Mouse (Mus musculus) megakaryocyte-erythroid progenitor cell, adult 5-6 weeks (primary cell): ENCODE measurements around the gene Gm13030. TPM values are rescaled to one million over a fixed set of nuclear protein-coding genes. Genes with fewer than 3 reads are reported as not detected.
"Not testable (repeated sequence)": the region's sequence is repeated elsewhere in the genome, so short reads cannot be mapped to it uniquely, and the experiment has no call there.

ENCODE experiments used
- ATAC-seq: replicated peaks from 2 replicates; pipeline ENCODE4 v1.8.0; 2016; ENCODE audit warnings: mild to moderate bottlenecking, inconsistent platforms; ENCODE audit not compliant: severe bottlenecking, poor library complexity, low FRiP score, low TSS enrichment
- total RNA-seq, 2 experiments: library from RNA; stranded (forward) in 1 of 2; stranded (reverse) in 1 of 2; fragments of 200-1000, 215-1000 nt in 1 of 2; fragments of >200 nt in 1 of 2; fragmentation: Nextera tagmentation in 1 of 2; gene quantifications; 2 replicates each; pipeline ENCODE4 v1.2.3; 2014 to 2017

The Gm13030 gene
- total RNA-seq, 2 experiments from 2014 or later, result not detected

DNA sequence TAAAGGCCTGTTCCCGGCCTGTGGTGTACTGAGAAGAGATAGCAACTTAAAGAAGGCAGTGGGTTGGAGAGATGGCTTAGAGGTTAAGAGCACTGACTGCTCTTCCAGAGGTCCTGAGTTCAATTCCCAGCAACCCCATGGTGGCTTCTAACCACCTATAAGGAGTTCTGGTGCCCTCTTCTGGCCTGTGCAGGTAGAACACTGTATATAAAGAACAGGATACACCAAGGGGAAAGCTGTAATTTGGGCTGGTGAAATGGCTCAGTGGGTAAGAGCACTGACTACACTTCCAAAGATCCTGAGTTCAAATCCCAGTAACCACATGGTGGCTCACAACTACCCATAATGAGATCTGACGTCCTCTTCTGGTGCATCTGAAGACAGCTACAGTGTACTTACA is 49.6 kb downstream of the Gm13030 start:
- not testable (repeated sequence) for ATAC-seq

DNA sequence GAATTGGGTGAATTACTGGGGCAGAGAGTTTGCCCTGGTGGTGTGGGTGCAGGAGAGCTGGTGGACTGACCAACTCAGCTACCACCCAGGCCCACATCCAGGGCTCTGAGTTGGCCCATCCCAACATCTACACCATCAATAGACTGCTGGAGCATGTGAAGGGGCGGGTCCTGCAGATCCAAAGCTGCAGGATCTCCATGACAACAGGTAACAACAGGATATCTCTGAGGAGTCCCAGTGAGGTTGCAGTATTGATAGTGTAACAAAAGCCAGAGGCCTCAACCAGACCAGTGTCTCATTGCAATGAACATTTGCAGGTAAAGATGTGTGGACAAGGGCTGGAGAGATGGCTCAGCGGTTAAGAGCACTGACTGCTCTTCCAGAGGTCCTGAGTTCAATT is 52.7 kb downstream of the Gm13030 start:
- no peak for ATAC-seq

Other genes with a start within 250 kb of the Gm13030 start
- gene Vwa5b1, start 238.1 kb downstream of the Gm13030 start, total RNA-seq (2014; fragmentation: Nextera tagmentation), result not detected in 2 replicates
- 0.61 TPM in 1 of 2 replicates, not detected in the other for gene Vwa5b1, start 238.1 kb downstream of the Gm13030 start, total RNA-seq (2017)
- gene Pla2g2c, start 149.2 kb downstream of the Gm13030 start, total RNA-seq (2014; fragmentation: Nextera tagmentation), result not detected in 2 replicates
- not detected in 2 replicates for gene Pla2g2c, start 149.2 kb downstream of the Gm13030 start, total RNA-seq (2017)
- gene Ubxn10, start 136.8 kb downstream of the Gm13030 start, total RNA-seq (2014; fragmentation: Nextera tagmentation), result not detected in 2 replicates
- gene Ubxn10, start 136.8 kb downstream of the Gm13030 start, total RNA-seq (2017), result not detected in 2 replicates
- gene Pla2g2f, start 116.3 kb downstream of the Gm13030 start, total RNA-seq (2014; fragmentation: Nextera tagmentation), result not detected in 2 replicates
- not detected in 2 replicates for gene Pla2g2f, start 116.3 kb downstream of the Gm13030 start, total RNA-seq (2017)
- gene Pla2g2d, start 98.2 kb downstream of the Gm13030 start, total RNA-seq (2014; fragmentation: Nextera tagmentation), result not detected in 2 replicates
- gene Pla2g2d, start 98.2 kb downstream of the Gm13030 start, total RNA-seq (2017), result not detected in 2 replicates
- gene Pla2g5, start 10.5 kb downstream of the Gm13030 start, total RNA-seq (2014; fragmentation: Nextera tagmentation), result not detected in 2 replicates
- gene Pla2g5, start 10.5 kb downstream of the Gm13030 start, total RNA-seq (2017), result not detected in 2 replicates
- gene Pla2g2e, start 4.0 kb upstream of the Gm13030 start, total RNA-seq (2014; fragmentation: Nextera tagmentation), result not detected in 2 replicates
- gene Pla2g2e, start 4.0 kb upstream of the Gm13030 start, total RNA-seq (2017), result not detected in 2 replicates
- 3.7 and 6.6 TPM in 2 replicates for gene Otud3, start 40.0 kb upstream of the Gm13030 start, total RNA-seq (2014; fragmentation: Nextera tagmentation)
- 5.0 and 9.7 TPM in 2 replicates for gene Otud3, start 40.0 kb upstream of the Gm13030 start, total RNA-seq (2017)
- not detected in 2 replicates for gene Rnf186, start 93.1 kb upstream of the Gm13030 start, total RNA-seq (2014; fragmentation: Nextera tagmentation)
- gene Rnf186, start 93.1 kb upstream of the Gm13030 start, total RNA-seq (2017), result not detected in 2 replicates
- gene Tmco4, start 98.9 kb upstream of the Gm13030 start, total RNA-seq (2014; fragmentation: Nextera tagmentation), result 7.3 and 7.8 TPM in 2 replicates
- 6.2 and 13.1 TPM in 2 replicates for gene Tmco4, start 98.9 kb upstream of the Gm13030 start, total RNA-seq (2017)
- gene Htr6, start 201.6 kb upstream of the Gm13030 start, total RNA-seq (2014; fragmentation: Nextera tagmentation), result not detected in 2 replicates
- not detected in 2 replicates for gene Htr6, start 201.6 kb upstream of the Gm13030 start, total RNA-seq (2017)
- not detected in 2 replicates for gene Nbl1, start 219.0 kb upstream of the Gm13030 start, total RNA-seq (2014; fragmentation: Nextera tagmentation)
- not detected in 2 replicates for gene Nbl1, start 219.0 kb upstream of the Gm13030 start, total RNA-seq (2017)